ENCODE assay signal across 13 mouse cellular contexts in the genomic region with DNA sequence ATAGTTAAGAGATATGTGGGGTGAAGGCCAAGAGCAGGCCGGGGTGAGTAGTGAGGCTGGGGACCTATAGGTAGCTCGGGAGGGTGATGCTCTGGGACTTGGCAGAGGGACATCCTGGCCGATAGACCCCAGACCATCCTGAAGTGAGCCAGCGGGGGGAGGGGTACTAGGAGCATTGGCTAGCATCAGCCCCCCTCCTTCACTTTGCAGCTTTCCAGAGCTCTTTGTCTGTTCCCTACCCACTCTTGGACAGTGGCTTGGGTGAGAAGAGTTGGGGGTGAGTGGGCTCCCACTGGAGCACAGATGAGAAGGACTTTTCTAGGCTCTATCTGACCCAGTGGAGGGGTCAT. TPM values are rescaled to one million over a fixed set of nuclear protein-coding genes. Genes with fewer than 3 reads are reported as not detected.
DNase-seq lines count a peak whose midpoint lies in the region; ATAC-seq and TF ChIP-seq lines count a peak whose summit lies in the region.
"Had no signal": no experiment of that assay in that cellular context is flagged by ENCODE, and none has a peak within 500 bp of the region (broad histone marks: within the 10 kb centered on the region; RNA-seq: fewer than 3 reads in every experiment).

No protein-coding gene starts in this region.

- H3K4me1 ChIP-seq in forebrain, embryonic 13.5 days: peaks cover 67% of the 10 kb centered on the region
- peaks cover 20% of the 10 kb centered on the region for H3K4me1 ChIP-seq in limb, embryonic 14.5 days (ENCODE audit: control insufficient read depth, insufficient read depth, low read length)
- H3K4me1 ChIP-seq in olfactory bulb, adult 2 months (ENCODE audit: control insufficient read depth, insufficient read depth, low read length): peaks cover 71% of the 10 kb centered on the region
- H3K4me1 ChIP-seq: liver, embryonic 15.5 days had no signal

- ATAC-seq in forebrain, embryonic 13.5 days: 0 out of 2 replicates have a peak, but pooled peaks have one; percentile 5
- ATAC-seq in limb, embryonic 14.5 days (ENCODE audit: low FRiP score, low read depth): no peak; the same call in 1 of the 2 replicates

- 10% methylated on average over 4 of the region's 4 CpGs for WGBS in forebrain, embryonic 13.5 days
- 45% methylated on average over 4 of the region's 4 CpGs for WGBS in limb, embryonic 14.5 days
- WGBS in olfactory bulb, adult 2 months: 30% methylated on average over 4 of the region's 4 CpGs

- no peaks in the 10 kb centered on the region for H3K9me3 ChIP-seq in forebrain, embryonic 13.5 days (replicated peaks)
- H3K9me3 ChIP-seq in limb, embryonic 14.5 days (ENCODE audit: control insufficient read depth, low read length): no peaks in the 10 kb centered on the region
- H3K9me3 ChIP-seq: heart, embryonic 15.5 days; liver, embryonic 15.5 days had no signal

- TF ChIP-seq POLR2A in limb, embryonic 14.5 days (IDR thresholded peaks at IDR 0.05; ENCODE audit: borderline replicate concordance, extremely low read depth, insufficient read depth, insufficient read length): no peak
- TF ChIP-seq POLR2A in olfactory bulb, adult 2 months (IDR thresholded peaks at IDR 0.05; ENCODE audit: insufficient read depth, low read depth, low read length): no peak

- H3K36me3 ChIP-seq in forebrain, embryonic 13.5 days (ENCODE audit: poor library complexity, severe bottlenecking): peaks cover 7% of the 10 kb centered on the region; the same call in 1 of the 2 replicates
- no peaks in the 10 kb centered on the region for H3K36me3 ChIP-seq in limb, embryonic 14.5 days (ENCODE audit: control insufficient read depth, insufficient read depth, low read length)
- H3K36me3 ChIP-seq: heart, embryonic 15.5 days; liver, embryonic 15.5 days had no signal

- TF ChIP-seq CTCF in left cerebral cortex, adult 2 months (IDR thresholded peaks at IDR 0.05): no peak
- TF ChIP-seq CTCF in olfactory bulb, adult 2 months (IDR thresholded peaks at IDR 0.05; ENCODE audit: insufficient read depth, low read depth, low read length): no peak

- no peaks in the 10 kb centered on the region for H3K27me3 ChIP-seq in forebrain, embryonic 13.5 days
- no peaks in the 10 kb centered on the region; the same call in 1 of the 2 replicates for H3K27me3 ChIP-seq in limb, embryonic 14.5 days (ENCODE audit: control insufficient read depth, insufficient read depth, low read length)

- H3K27ac ChIP-seq in left cerebral cortex, adult 2 months: peak overlapping the region; percentile 96
- H3K27ac ChIP-seq in forebrain, embryonic 13.5 days: peak overlapping the region; percentile 80
- no peak overlapping the region for H3K27ac ChIP-seq in limb, embryonic 14.5 days (replicated peaks; ENCODE audit: low read depth, low read length)
- peak overlapping the region; percentile 76 for H3K27ac ChIP-seq in olfactory bulb, adult 2 months (ENCODE audit: insufficient read depth, low read depth, low read length)
- H3K27ac ChIP-seq: heart, embryonic 15.5 days; liver, embryonic 15.5 days had no signal

- H3K4me3 ChIP-seq in left cerebral cortex, adult 2 months: peak overlapping the region; percentile 40
- peak overlapping the region; percentile 35 for H3K4me3 ChIP-seq in forebrain, embryonic 13.5 days
- H3K4me3 ChIP-seq in limb, embryonic 14.5 days (replicated peaks; ENCODE audit: low read length): peak overlapping the region; percentile 36; the same call in 1 of the 2 replicates
- peak overlapping the region; percentile 64 for H3K4me3 ChIP-seq in olfactory bulb, adult 2 months (ENCODE audit: insufficient read depth, low read depth, low read length)
- H3K4me3 ChIP-seq: heart, embryonic 15.5 days; liver, embryonic 15.5 days had no signal

- peak overlapping the region; percentile 55 for H3K4me2 ChIP-seq in forebrain, embryonic 13.5 days
- H3K4me2 ChIP-seq in limb, embryonic 14.5 days (replicated peaks; ENCODE audit: low read depth, low read length, severe bottlenecking): peak overlapping the region; percentile 45
- H3K4me2 ChIP-seq: liver, embryonic 15.5 days had no signal

- H3K9ac ChIP-seq in forebrain, embryonic 13.5 days: peak overlapping the region; percentile 58
- H3K9ac ChIP-seq in limb, embryonic 14.5 days (ENCODE audit: low read depth, low read length, severe bottlenecking): no peak overlapping the region
- H3K9ac ChIP-seq: heart, embryonic 15.5 days; liver, embryonic 15.5 days had no signal

- intact Hi-C loops in left cerebral cortex, adult 2 months (cut with DNase I): no loop called here
- intact Hi-C loops in left cerebral cortex, postnatal 10 days (cut with DNase I): loop anchor here (2.0 kb wide), 1 partner anchor 33 kb away; no protein-coding TSS in a partner anchor

- peak in 1 of 2 experiments; percentile 11 for DNase-seq in left cerebral cortex, adult 2 months (ENCODE audit: extremely low spot score in 1 of 2, low spot score in 2 of 2)
- DNase-seq in left cerebral cortex, postnatal 10 days (ENCODE audit: extremely low spot score in 1 of 2, low spot score in 2 of 2): no peak
- no peak for DNase-seq in limb, embryonic 14.5 days (ENCODE audit: low spot score)
- DNase-seq in kidney, adult 9 months: no peak
- no peak for DNase-seq in retina, postnatal 1 day
- no peak for DNase-seq in thymus, postnatal 14 days
- DNase-seq: cerebellum, adult 18-20 months had no signal

RNA-seq across cellular contexts. Expression of a gene that starts 10.2 kb away (rescaled TPM):
- 1 to 10 TPM; 4.3 to 6.1 TPM for total RNA-seq in left cerebral cortex, adult 2 months (2021)
- total RNA-seq in left cerebral cortex, postnatal 10 days (2021): 1 to 10 TPM; 3.2 TPM
- 3.4 and 3.9 TPM in 2 replicates for polyA plus RNA-seq in forebrain, embryonic 13.5 days (2015; fragmentation: Nextera tagmentation; extraction: Ambion mirVana)
- 0.80 and 0.81 TPM in 2 replicates for polyA plus RNA-seq in limb, embryonic 14.5 days (2012; rRNA removed)
- 0.14 and 0.17 TPM in 2 replicates for polyA plus RNA-seq in limb, embryonic 14.5 days (2014; fragmentation: Nextera tagmentation; extraction: Ambion mirVana)
- not detected in 2 replicates for polyA plus RNA-seq in olfactory bulb, adult 2 months (2012; ENCODE audit: insufficient read depth, insufficient read length, low replicate concordance, missing spikeins)
- polyA plus RNA-seq: heart, embryonic 15.5 days; liver, embryonic 15.5 days had no signal

RNA-seq across cellular contexts. Expression of a gene that starts 10.3 kb away (rescaled TPM):
- total RNA-seq in left cerebral cortex, adult 2 months (2021): 1 to 10 TPM; 3.9 to 6.8 TPM
- 1 to 10 TPM; 4.4 to 5.2 TPM for total RNA-seq in left cerebral cortex, postnatal 10 days (2021)
- polyA plus RNA-seq in forebrain, embryonic 13.5 days (2015; fragmentation: Nextera tagmentation; extraction: Ambion mirVana): 14.3 and 17.0 TPM in 2 replicates
- 0.94 and 1.3 TPM in 2 replicates for polyA plus RNA-seq in limb, embryonic 14.5 days (2012; rRNA removed)
- 0.72 and 0.91 TPM in 2 replicates for polyA plus RNA-seq in limb, embryonic 14.5 days (2014; fragmentation: Nextera tagmentation; extraction: Ambion mirVana)
- polyA plus RNA-seq in olfactory bulb, adult 2 months (2012; ENCODE audit: insufficient read depth, insufficient read length, low replicate concordance, missing spikeins): not detected in 2 replicates
- polyA plus RNA-seq: heart, embryonic 15.5 days; liver, embryonic 15.5 days had no signal

RNA-seq across cellular contexts. Expression of a gene that starts 28.1 kb away (rescaled TPM):
- not detected for total RNA-seq in left cerebral cortex, adult 2 months (2021)
- not detected for total RNA-seq in left cerebral cortex, postnatal 10 days (2021)
- polyA plus RNA-seq in forebrain, embryonic 13.5 days (2015; fragmentation: Nextera tagmentation; extraction: Ambion mirVana): 1.0 and 1.1 TPM in 2 replicates
- polyA plus RNA-seq in limb, embryonic 14.5 days (2012; rRNA removed): not detected in 2 replicates
- not detected in 2 replicates for polyA plus RNA-seq in limb, embryonic 14.5 days (2014; fragmentation: Nextera tagmentation; extraction: Ambion mirVana)
- polyA plus RNA-seq in olfactory bulb, adult 2 months (2012; ENCODE audit: insufficient read depth, insufficient read length, low replicate concordance, missing spikeins): not detected in 2 replicates
- polyA plus RNA-seq: frontal cortex, adult 2 months; heart, embryonic 15.5 days; kidney, embryonic 14.5 days; liver, embryonic 15.5 days had no signal
